Mouse (Mus musculus) megakaryocyte, embryonic 14.5 days (primary cell): ENCODE measurements around the gene Lrrc27.

Experiments used
- FLI1 ChIP-seq: IDR thresholded peaks from 2 replicates; pipeline ENCODE4 v1.6.1; 2012; ENCODE audit warnings: low read length, inconsistent platforms, mixed read lengths
- GATA1 ChIP-seq: IDR thresholded peaks from 3 replicates; pipeline ENCODE4 v1.6.1; 2012; ENCODE audit warnings: mixed read lengths, low read length, inconsistent platforms, borderline replicate concordance

- TF ChIP-seq GATA1, result no peak
- TF ChIP-seq FLI1, result no peak
These were observed 1.4 kb downstream of the Lrrc27 start for GRCm38 (mm10) chr7:139214160-139214559.
